Mouse (Mus musculus): ENCODE measurements at regions not wholly inside any gene's neighbourhood (a gene's known extent, or its start where the extent isn't known, plus 50 kb on each side); places are given as distances from the start of the nearest gene placed in this dataset.

DNA sequence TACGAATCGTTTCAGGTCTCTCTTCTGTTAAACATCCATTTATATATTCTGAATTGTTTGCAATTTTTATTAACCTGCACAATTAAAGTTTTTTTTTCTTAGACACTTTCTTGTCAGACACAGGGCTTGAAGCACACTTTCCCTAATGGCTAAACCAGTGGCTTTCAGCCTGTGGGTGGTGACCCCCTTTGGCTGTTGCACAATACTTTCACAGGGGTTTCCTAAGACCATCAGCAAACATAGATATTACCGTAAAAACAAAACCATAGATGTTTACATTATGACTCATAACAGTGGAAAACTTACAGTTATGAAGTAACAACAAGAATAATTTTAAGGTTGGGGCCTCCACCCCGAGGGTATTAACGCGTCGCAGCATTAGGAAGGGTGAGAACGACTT, 378.6 kb downstream of the Pmp22 start:
- Histone ChIP-seq H3K9me3 (ENCODE audit: control insufficient read depth, low read length) (no peaks in the 10 kb centered on the region), H3K36me3 (ENCODE audit: control insufficient read depth, insufficient read depth, low read length) (no peaks in the 10 kb centered on the region), H3K27ac (ENCODE audit: low read depth, low read length) (no peak overlapping the region), H3K4me2 (no peak overlapping the region), H3K9ac (ENCODE audit: low read length) (no peak overlapping the region), H3K4me3 (ENCODE audit: low read depth, low read length) (no peak overlapping the region), H3K4me1 (ENCODE audit: control insufficient read depth, insufficient read depth, low read length) (no peaks in the 10 kb centered on the region), H3K27me3 (ENCODE audit: control insufficient read depth, insufficient read depth, low read length) (no peaks in the 10 kb centered on the region)
- 93% methylated on average over 8 of the region's 8 CpGs for WGBS
- DNase-seq (ENCODE audit: low spot score, missing footprints) = no peak
- no peak for ATAC-seq (ENCODE audit: low FRiP score)

DNA sequence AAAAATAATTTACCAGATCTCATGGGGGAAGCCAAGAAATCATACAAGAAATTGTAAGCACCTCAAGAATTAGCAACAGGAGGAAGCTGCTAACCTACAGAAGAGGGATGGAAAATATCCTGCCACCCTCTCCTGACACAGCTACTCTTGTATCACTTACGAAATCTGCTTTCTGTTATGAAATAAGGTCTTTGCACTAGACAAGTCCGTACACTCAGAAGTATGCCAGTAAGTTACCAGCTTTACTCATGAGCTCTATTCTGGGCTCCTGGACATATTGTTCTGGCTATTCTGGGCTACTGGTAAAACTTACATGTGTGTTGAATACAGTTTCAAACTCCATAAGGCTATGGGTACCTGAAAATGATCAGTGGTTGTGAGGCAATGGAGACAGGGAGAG, 379.9 kb downstream of the Pmp22 start:
- Histone ChIP-seq H3K4me3 (ENCODE audit: low read depth, low read length) (no peak overlapping the region), H3K9ac (ENCODE audit: low read length) (no peak overlapping the region), H3K4me2 (no peak overlapping the region), H3K9me3 (ENCODE audit: control insufficient read depth, low read length) (no peaks in the 10 kb centered on the region), H3K36me3 (ENCODE audit: control insufficient read depth, insufficient read depth, low read length) (no peaks in the 10 kb centered on the region), H3K27ac (ENCODE audit: low read depth, low read length) (no peak overlapping the region), H3K27me3 (ENCODE audit: control insufficient read depth, insufficient read depth, low read length) (no peaks in the 10 kb centered on the region), H3K4me1 (ENCODE audit: control insufficient read depth, insufficient read depth, low read length) (no peaks in the 10 kb centered on the region)
- no peak for ATAC-seq (ENCODE audit: low FRiP score)
- 90% methylated on average over 2 of the region's 2 CpGs for WGBS
- DNase-seq (ENCODE audit: low spot score, missing footprints) = no peak

DNA sequence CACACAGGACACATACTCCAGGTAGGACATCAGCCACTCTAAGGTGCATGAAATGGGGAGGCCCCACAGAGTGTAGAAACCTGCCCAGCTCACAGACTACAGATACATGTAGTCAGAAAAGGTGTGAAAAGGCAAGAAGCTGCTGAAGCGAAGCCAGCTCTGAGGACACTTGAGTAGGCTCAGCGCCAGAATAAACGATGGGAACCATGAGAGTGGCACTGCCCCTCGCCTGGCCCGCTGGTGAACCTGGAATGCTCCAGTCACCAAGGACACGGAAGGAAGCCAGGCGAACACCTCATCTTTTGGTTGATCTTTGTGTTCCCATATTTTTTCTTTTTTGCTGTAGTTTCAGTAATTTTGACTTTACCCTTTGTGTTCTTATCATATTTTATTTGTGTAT, 381.8 kb downstream of the Pmp22 start:
- WGBS = 93% methylated on average over 7 of the region's 7 CpGs
- no peaks in the 10 kb centered on the region for H3K4me1 ChIP-seq (ENCODE audit: control insufficient read depth, insufficient read depth, low read length)
- peaks cover 4% of the 10 kb centered on the region; the same call in 1 of the 2 replicates for H3K9me3 ChIP-seq (ENCODE audit: control insufficient read depth, low read length)
- no peak overlapping the region for H3K27ac ChIP-seq (ENCODE audit: low read depth, low read length)
- no peaks in the 10 kb centered on the region for H3K27me3 ChIP-seq (ENCODE audit: control insufficient read depth, insufficient read depth, low read length)
- no peak overlapping the region for H3K9ac ChIP-seq (ENCODE audit: low read length)
- H3K4me3 ChIP-seq (ENCODE audit: low read depth, low read length) = no peak overlapping the region
- no peak overlapping the region for H3K4me2 ChIP-seq
- no peaks in the 10 kb centered on the region for H3K36me3 ChIP-seq (ENCODE audit: control insufficient read depth, insufficient read depth, low read length)
- DNase-seq (ENCODE audit: low spot score, missing footprints) (no peak), ATAC-seq (ENCODE audit: low FRiP score) (no peak)

DNA sequence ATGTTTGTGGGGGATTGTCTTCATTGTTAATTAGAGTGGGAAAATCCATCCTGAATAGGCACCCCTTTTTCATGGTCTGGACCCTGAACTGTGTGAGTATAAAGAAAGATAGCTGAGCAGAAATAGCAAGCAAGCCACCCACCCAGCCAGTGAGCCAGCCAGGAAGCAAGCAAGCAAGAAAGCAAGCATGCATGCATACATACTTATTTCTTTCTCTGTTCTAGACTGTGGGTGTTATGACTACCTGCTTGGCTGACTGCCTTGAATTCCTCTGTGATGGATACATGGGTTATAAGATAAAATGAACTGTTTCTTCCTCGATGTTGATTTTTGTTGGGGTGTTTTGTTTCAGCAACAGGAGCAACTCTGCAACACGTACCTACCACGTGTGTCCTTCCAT, 385.8 kb downstream of the Pmp22 start:
- H3K27ac ChIP-seq (ENCODE audit: low read depth, low read length) = no peak overlapping the region
- peaks cover 4% of the 10 kb centered on the region; the same call in 1 of the 2 replicates for H3K9me3 ChIP-seq (ENCODE audit: control insufficient read depth, low read length)
- ATAC-seq (ENCODE audit: low FRiP score) (no peak), DNase-seq (ENCODE audit: low spot score, missing footprints) (no peak)
- H3K4me1 ChIP-seq (ENCODE audit: control insufficient read depth, insufficient read depth, low read length) = no peaks in the 10 kb centered on the region
- no peak overlapping the region for H3K4me3 ChIP-seq (ENCODE audit: low read depth, low read length)
- no peaks in the 10 kb centered on the region for H3K27me3 ChIP-seq (ENCODE audit: control insufficient read depth, insufficient read depth, low read length)
- H3K9ac ChIP-seq (ENCODE audit: low read length) = no peak overlapping the region
- H3K4me2 ChIP-seq = no peak overlapping the region
- WGBS = 88% methylated on average over 3 of the region's 3 CpGs
- no peaks in the 10 kb centered on the region for H3K36me3 ChIP-seq (ENCODE audit: control insufficient read depth, insufficient read depth, low read length)

DNA sequence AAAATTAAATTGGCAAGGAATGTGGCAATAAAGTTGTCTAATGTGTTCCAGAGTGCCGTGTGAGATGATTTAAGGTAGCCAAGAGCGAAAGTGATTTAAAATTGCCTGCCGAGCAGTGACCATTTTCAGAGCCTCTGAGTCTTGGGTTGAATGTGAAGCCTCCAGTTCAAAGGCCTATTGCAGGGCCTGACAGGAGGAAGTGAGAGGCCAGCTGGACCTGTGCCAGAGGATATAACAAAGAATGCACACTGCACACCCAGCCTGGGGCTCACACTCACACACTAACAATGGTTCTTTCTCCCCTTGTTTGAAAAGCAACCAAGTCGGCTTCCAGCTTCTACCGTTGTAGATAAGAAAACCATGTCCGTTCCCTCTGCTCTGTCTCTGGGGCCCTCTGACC, 390.1 kb downstream of the Pmp22 start:
- DNase-seq (ENCODE audit: low spot score, missing footprints) (no peak), ATAC-seq (ENCODE audit: low FRiP score) (peak; percentile 44; the same call in 1 of the 2 replicates)
- no peak overlapping the region for H3K4me2 ChIP-seq
- no peaks in the 10 kb centered on the region for H3K36me3 ChIP-seq (ENCODE audit: control insufficient read depth, insufficient read depth, low read length)
- H3K9ac ChIP-seq (ENCODE audit: low read length) = no peak overlapping the region
- no peaks in the 10 kb centered on the region for H3K27me3 ChIP-seq (ENCODE audit: control insufficient read depth, insufficient read depth, low read length)
- no peaks in the 10 kb centered on the region for H3K4me1 ChIP-seq (ENCODE audit: control insufficient read depth, insufficient read depth, low read length)
- no peak overlapping the region for H3K4me3 ChIP-seq (ENCODE audit: low read depth, low read length)
- peaks cover 4% of the 10 kb centered on the region; the same call in 1 of the 2 replicates for H3K9me3 ChIP-seq (ENCODE audit: control insufficient read depth, low read length)
- no peak overlapping the region for H3K27ac ChIP-seq (ENCODE audit: low read depth, low read length)
- 75% methylated on average over 6 of the region's 6 CpGs for WGBS

DNA sequence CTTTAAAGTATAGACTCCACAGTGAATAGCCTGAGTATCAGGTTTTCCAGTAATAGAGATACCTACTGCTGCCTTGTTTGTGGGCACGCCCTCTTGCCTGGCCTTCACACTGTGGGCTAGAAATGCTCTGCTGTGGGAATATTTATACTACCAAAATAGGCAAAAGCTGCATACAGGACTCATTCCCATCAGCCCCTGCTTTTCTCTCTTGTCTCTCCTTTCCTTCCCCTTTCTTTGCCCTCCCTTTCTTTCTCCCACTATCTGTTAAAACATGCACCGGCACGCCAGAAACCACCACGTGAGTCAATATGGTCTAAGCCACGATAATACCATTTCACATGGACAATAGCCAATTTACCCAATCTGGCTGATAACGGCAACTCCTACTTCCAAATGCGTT, 395.5 kb downstream of the Pmp22 start:
- Histone ChIP-seq H3K4me1 (ENCODE audit: control insufficient read depth, insufficient read depth, low read length) (no peaks in the 10 kb centered on the region), H3K4me3 (ENCODE audit: low read depth, low read length) (no peak overlapping the region), H3K9ac (ENCODE audit: low read length) (no peak overlapping the region), H3K27ac (ENCODE audit: low read depth, low read length) (no peak overlapping the region), H3K4me2 (no peak overlapping the region), H3K36me3 (ENCODE audit: control insufficient read depth, insufficient read depth, low read length) (no peaks in the 10 kb centered on the region), H3K27me3 (ENCODE audit: control insufficient read depth, insufficient read depth, low read length) (no peaks in the 10 kb centered on the region), H3K9me3 (ENCODE audit: control insufficient read depth, low read length) (no peaks in the 10 kb centered on the region)
- WGBS = 63% methylated on average over 7 of the region's 7 CpGs
- ATAC-seq (ENCODE audit: low FRiP score) (peak; percentile 24; the same call in 1 of the 2 replicates), DNase-seq (ENCODE audit: low spot score, missing footprints) (peak; percentile 82)

DNA sequence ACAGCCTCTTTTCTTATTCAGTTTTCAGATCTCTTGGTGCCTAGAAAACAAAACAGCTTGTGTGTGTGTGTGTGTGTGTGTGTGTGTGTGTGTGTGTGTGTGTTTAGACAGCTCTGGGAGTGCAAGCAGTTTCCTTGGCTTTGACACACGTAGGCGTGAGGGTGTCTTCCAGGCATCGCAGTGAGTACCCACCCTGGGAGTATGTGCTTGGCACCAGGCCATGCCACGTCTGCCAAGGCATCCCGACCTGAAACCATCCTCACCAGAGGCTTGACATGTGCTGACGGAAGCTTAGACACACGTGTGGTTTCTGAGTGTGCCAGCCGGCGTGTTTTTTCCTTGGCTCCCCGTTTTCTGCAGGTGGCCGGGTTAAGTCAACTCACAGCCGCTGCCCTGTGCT, 396.6 kb downstream of the Pmp22 start:
- Histone ChIP-seq H3K9me3 (ENCODE audit: control insufficient read depth, low read length) (no peaks in the 10 kb centered on the region), H3K4me1 (ENCODE audit: control insufficient read depth, insufficient read depth, low read length) (no peaks in the 10 kb centered on the region), H3K4me2 (no peak overlapping the region), H3K4me3 (ENCODE audit: low read depth, low read length) (no peak overlapping the region), H3K36me3 (ENCODE audit: control insufficient read depth, insufficient read depth, low read length) (no peaks in the 10 kb centered on the region), H3K9ac (ENCODE audit: low read length) (no peak overlapping the region), H3K27me3 (ENCODE audit: control insufficient read depth, insufficient read depth, low read length) (no peaks in the 10 kb centered on the region), H3K27ac (ENCODE audit: low read depth, low read length) (no peak overlapping the region)
- ATAC-seq (ENCODE audit: low FRiP score) (no peak), DNase-seq (ENCODE audit: low spot score, missing footprints) (peak; percentile 69)
- WGBS = 82% methylated on average over 12 of the region's 12 CpGs

DNA sequence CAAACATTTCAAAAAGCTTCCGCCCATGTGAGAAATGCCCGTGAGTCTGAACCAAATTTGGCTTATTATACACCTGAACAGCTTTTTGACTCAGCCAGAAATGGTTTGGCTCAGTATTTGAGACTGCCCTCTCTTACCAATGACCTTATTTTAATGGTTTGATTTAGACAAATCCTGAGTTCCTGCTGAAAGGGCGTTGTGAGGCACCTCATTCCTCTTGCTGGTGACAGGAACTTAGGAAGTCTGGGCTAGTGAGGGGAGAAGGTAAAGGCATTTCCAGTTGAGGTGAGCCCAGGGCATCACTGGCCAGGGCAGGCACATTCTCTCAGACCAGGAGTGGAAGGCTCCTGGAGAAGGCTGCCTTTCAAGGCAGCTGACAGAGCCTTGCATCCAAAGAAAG, 396.1 kb downstream of the Hs3st3b1 start:
- Histone ChIP-seq H3K4me2 (no peak overlapping the region), H3K36me3 (ENCODE audit: control insufficient read depth, insufficient read depth, low read length) (no peaks in the 10 kb centered on the region)

DNA sequence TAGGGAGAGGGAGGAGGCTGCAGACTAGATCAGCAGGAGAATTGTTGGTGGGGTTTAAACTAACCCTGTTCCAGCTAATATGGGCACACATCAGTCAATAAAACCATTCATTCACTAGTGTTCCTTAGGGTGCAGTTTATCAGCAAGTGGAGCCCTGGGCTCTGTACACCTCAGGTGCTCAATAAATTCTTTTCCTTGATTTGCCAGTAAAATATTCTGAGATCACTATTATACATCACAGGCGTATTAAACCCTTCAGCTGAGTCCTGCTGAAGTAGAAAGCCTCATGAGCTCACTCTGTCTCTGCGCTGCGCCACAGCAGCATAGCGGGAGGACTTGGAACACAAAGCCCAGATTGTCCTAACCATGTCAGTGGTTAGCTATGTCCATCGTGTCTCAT, 389.3 kb downstream of the Hs3st3b1 start:
- H3K4me2 ChIP-seq = no peak overlapping the region
- H3K27me3 ChIP-seq (ENCODE audit: control insufficient read depth, insufficient read depth, low read length) = no peaks in the 10 kb centered on the region
- H3K36me3 ChIP-seq (ENCODE audit: control insufficient read depth, insufficient read depth, low read length) = no peaks in the 10 kb centered on the region
- no peak overlapping the region for H3K27ac ChIP-seq (ENCODE audit: low read depth, low read length)
- H3K9me3 ChIP-seq (ENCODE audit: control insufficient read depth, low read length) = no peaks in the 10 kb centered on the region
- DNase-seq (ENCODE audit: low spot score, missing footprints) (no peak), ATAC-seq (ENCODE audit: low FRiP score) (no peak)
- 88% methylated on average over 5 of the region's 5 CpGs for WGBS
- no peak overlapping the region for H3K9ac ChIP-seq (ENCODE audit: low read length)
- peaks cover 12% of the 10 kb centered on the region for H3K4me1 ChIP-seq (ENCODE audit: control insufficient read depth, insufficient read depth, low read length)
- H3K4me3 ChIP-seq (ENCODE audit: low read depth, low read length) = no peak overlapping the region

More for the DNA sequence above, 396.1 kb downstream of the Hs3st3b1 start:
- 75% methylated on average over 3 of the region's 3 CpGs for WGBS
- no peaks in the 10 kb centered on the region for H3K27me3 ChIP-seq (ENCODE audit: control insufficient read depth, insufficient read depth, low read length)
- no peaks in the 10 kb centered on the region for H3K9me3 ChIP-seq (ENCODE audit: control insufficient read depth, low read length)
- H3K4me3 ChIP-seq (ENCODE audit: low read depth, low read length) = no peak overlapping the region
- H3K4me1 ChIP-seq (ENCODE audit: control insufficient read depth, insufficient read depth, low read length) = no peaks in the 10 kb centered on the region
- H3K27ac ChIP-seq (ENCODE audit: low read depth, low read length) = no peak overlapping the region
- ATAC-seq (ENCODE audit: low FRiP score) = no peak
- DNase-seq (ENCODE audit: low spot score, missing footprints) = peak; percentile 76
- no peak overlapping the region for H3K9ac ChIP-seq (ENCODE audit: low read length)
